Mouse (Mus musculus) gastrocnemius, postnatal 14 days (tissue): ENCODE data around the gene Pon2. TPM values are rescaled to one million over a fixed set of nuclear protein-coding genes. Genes with fewer than 3 reads are reported as not detected.
A peak's percentile ranks its signal among the peaks of the same experiment; 100 is the strongest.
"Not testable (repeated sequence)": the region's sequence is repeated elsewhere in the genome, so short reads cannot be mapped to it uniquely, and the experiment has no call there.

Experiments used
- DNase-seq: peaks from one replicate; pipeline ENCODE4 v3.0.0; 2021; ENCODE audit warnings: mixed read lengths
- intact Hi-C: fragments of 180-260 bp; cut with DNase I; formaldehyde crosslinking; loops from one replicate; pipeline ENCODE4 v1.15.1; 2025; ENCODE audit warnings: low total_unique reads
- long read RNA-seq, 2 experiments: library from polyadenylated mRNA; stranded (forward); transcript quantifications; one replicate each; pipeline ENCODE4 v2.0.0; 2021
- total RNA-seq, 2 experiments: library from RNA; stranded (reverse); gene quantifications; 2 replicates each; pipeline ENCODE4 v1.2.3; 2021

The Pon2 gene
- 10 to 100 TPM; 16.1 to 17.1 TPM for total RNA-seq
- long read RNA-seq, experiment 1, transcript Pon2-201 (9 exons, 2,409 nt): major isoform, 31 of 36 reads
- long read RNA-seq, experiment 1, partial matches to known transcripts: 2 of 36 reads
- long read RNA-seq, experiment 1, other reads (novel, unspliced or antisense): 3 of 36 reads
- long read RNA-seq, experiment 2, transcript Pon2-201 (9 exons, 2,409 nt): major isoform, 35 of 41 reads
- long read RNA-seq, experiment 2, partial matches to known transcripts: 1 of 41 reads
- long read RNA-seq, experiment 2, other reads (novel, unspliced or antisense): 5 of 41 reads

GRCm38 (mm10) chr6:5298092-5298554 is at the start of gene Pon2:
Pon2 (minus strand) TSS chr6:5298455.
- DNase-seq: peak; percentile 84
- intact Hi-C loops: no loop called here

GRCm38 (mm10) chr6:5344255-5344654 is 46.0 kb upstream of the Pon2 start:
- intact Hi-C loops: no loop called here
- no peak for DNase-seq

GRCm38 (mm10) chr6:5339283-5339682 is 41.0 kb upstream of the Pon2 start:
- intact Hi-C loops, DNase-seq: not testable (repeated sequence)

- intact Hi-C loops, DNase-seq: not testable (repeated sequence)
These were observed 40.5 kb upstream of the Pon2 start for GRCm38 (mm10) chr6:5338781-5339180.

GRCm38 (mm10) chr6:5336016-5336415 is 37.8 kb upstream of the Pon2 start:
- intact Hi-C loops, DNase-seq: not testable (repeated sequence)

- intact Hi-C loops: no loop called here
- DNase-seq: no peak
These were observed 35.8 kb upstream of the Pon2 start for GRCm38 (mm10) chr6:5334021-5334420.

GRCm38 (mm10) chr6:5332560-5333150 is 34.4 kb upstream of the Pon2 start:
- no peak for DNase-seq
- intact Hi-C loops: no loop called here

- intact Hi-C loops: no loop called here
- no peak for DNase-seq
These were observed 26.9 kb upstream of the Pon2 start for GRCm38 (mm10) chr6:5325122-5325521.

GRCm38 (mm10) chr6:5324101-5324500 is 25.8 kb upstream of the Pon2 start:
- intact Hi-C loops, DNase-seq: not testable (repeated sequence)

GRCm38 (mm10) chr6:5316630-5317029 is 18.4 kb upstream of the Pon2 start:
- no peak for DNase-seq
- intact Hi-C loops: no loop called here

- intact Hi-C loops: no loop called here
- DNase-seq: no peak
These were observed 17.0 kb upstream of the Pon2 start for GRCm38 (mm10) chr6:5315053-5315759.

- DNase-seq: no peak
- intact Hi-C loops: no loop called here
These were observed 15.8 kb upstream of the Pon2 start for GRCm38 (mm10) chr6:5313951-5314590.

- DNase-seq: no peak
- intact Hi-C loops: no loop called here
These were observed 12.2 kb upstream of the Pon2 start for GRCm38 (mm10) chr6:5310491-5310890.

GRCm38 (mm10) chr6:5309595-5310197 is 11.4 kb upstream of the Pon2 start:
- intact Hi-C loops: no loop called here
- no peak for DNase-seq

- intact Hi-C loops: no loop called here
- DNase-seq: no peak
These were observed 7.7 kb upstream of the Pon2 start for GRCm38 (mm10) chr6:5305926-5306325.

- intact Hi-C loops: no loop called here
- DNase-seq: no peak
These were observed 6.7 kb upstream of the Pon2 start for GRCm38 (mm10) chr6:5304956-5305355.

GRCm38 (mm10) chr6:5300629-5301028 is 2.4 kb upstream of the Pon2 start:
- no peak for DNase-seq
- intact Hi-C loops: no loop called here

GRCm38 (mm10) chr6:5299561-5299960 is 1.3 kb upstream of the Pon2 start:
- no peak for DNase-seq
- intact Hi-C loops: no loop called here

- intact Hi-C loops: no loop called here
- peak; percentile 23 for DNase-seq
These were observed 749 bp downstream of the Pon2 start for GRCm38 (mm10) chr6:5297321-5298091.
